Mouse (Mus musculus) erythroblast, embryonic 14.5 days (primary cell): ENCODE results near the gene Rad54l2.

Experiments
- GATA1 ChIP-seq: IDR thresholded peaks from 2 replicates; pipeline ENCODE4 v1.6.1; 2012; ENCODE audit warnings: low read length, inconsistent platforms, mixed read lengths
- TAL1 ChIP-seq: IDR thresholded peaks from 3 replicates; pipeline ENCODE4 v1.6.1; 2012; ENCODE audit warnings: low read length, inconsistent platforms, mixed read lengths

GRCm38 (mm10) chr9:106659441-106659840 is 129.6 kb downstream of the Rad54l2 start:
- TF ChIP-seq GATA1 (no peak), TAL1 (no peak)
